Mouse (Mus musculus): Measurements from ENCODE around the gene Lin52.

The Lin52 gene

GRCm38 (mm10) chr12:84589825-84590761 is 138.9 kb downstream of the Lin52 start:
- DNase-seq (ENCODE audit: extremely low read depth, insufficient read length, low spot score): peak; percentile 78

All from 3134 (cell line).